Mouse (Mus musculus): Measurements from ENCODE around the gene Tsc22d2. TPM values are rescaled to one million over a fixed set of nuclear protein-coding genes. Genes with fewer than 3 reads are reported as not detected.

Tsc22d2 gene
- 10 to 100 TPM; 33.9 to 37.1 TPM for total RNA-seq (2021)
- long read RNA-seq, experiment 1, full-length matches to known transcripts = 8 of 8 reads
- long read RNA-seq, experiment 1, partial matches to known transcripts = 0 of 8 reads
- long read RNA-seq, experiment 1, other reads (novel, unspliced or antisense) = 0 of 8 reads
- long read RNA-seq, experiment 2, full-length matches to known transcripts = 3 of 4 reads
- long read RNA-seq, experiment 2, partial matches to known transcripts = 0 of 4 reads
- long read RNA-seq, experiment 2, other reads (novel, unspliced or antisense) = 1 of 4 reads

- peak; percentile 99 to 100 for DNase-seq
These were observed at the start of gene Tsc22d2 for GRCm38 (mm10) chr3:58414234-58414938. Tsc22d2 (plus strand) TSS chr3:58414715.

GRCm38 (mm10) chr3:58366756-58367155, 47.8 kb upstream of the Tsc22d2 start:
- DNase-seq = no peak

GRCm38 (mm10) chr3:58370811-58371210, 43.7 kb upstream of the Tsc22d2 start:
- no peak for DNase-seq

DNA sequence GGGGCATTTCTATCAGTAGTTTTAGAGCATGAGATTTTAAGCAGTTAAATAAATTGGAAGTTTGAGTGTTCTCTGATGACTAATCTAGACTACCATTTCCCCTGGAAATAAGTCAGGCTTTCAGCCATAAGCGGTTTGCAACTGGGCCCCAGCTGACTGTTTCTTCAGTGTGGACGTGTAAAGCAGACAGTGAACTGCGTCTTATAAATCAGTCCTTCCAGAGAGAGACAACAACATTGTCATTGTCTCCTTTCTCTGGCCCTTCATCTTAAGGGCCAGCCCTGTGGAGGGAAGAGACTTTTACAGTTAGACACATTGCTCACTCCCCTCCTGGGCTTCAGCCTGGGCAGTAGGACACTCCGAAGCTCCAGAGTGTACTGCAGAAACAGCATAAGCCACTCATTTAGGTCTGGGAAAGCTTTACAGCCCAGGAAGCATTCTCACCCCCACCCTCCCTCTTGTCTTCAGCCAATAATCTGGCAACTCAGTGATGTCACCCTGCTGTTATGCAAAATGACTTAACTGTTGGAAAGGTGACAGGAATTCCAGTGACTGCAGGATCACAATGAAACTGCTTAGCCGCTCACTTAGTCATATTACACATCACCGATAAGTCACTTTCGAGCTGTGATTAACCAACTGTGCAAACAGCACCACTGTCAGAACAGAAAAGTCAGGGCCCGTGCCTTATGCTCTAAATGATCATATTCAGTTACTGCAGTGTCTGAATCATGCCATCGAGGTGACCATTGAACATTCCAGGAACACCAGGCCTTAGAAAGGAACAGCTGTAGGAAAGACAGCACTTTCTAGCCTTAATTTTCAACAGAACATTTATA, 42.2 kb upstream of the Tsc22d2 start:
- peak; percentile 60 to 67 for DNase-seq

GRCm38 (mm10) chr3:58372905-58373208, 41.7 kb upstream of the Tsc22d2 start:
- no peak for DNase-seq

DNA sequence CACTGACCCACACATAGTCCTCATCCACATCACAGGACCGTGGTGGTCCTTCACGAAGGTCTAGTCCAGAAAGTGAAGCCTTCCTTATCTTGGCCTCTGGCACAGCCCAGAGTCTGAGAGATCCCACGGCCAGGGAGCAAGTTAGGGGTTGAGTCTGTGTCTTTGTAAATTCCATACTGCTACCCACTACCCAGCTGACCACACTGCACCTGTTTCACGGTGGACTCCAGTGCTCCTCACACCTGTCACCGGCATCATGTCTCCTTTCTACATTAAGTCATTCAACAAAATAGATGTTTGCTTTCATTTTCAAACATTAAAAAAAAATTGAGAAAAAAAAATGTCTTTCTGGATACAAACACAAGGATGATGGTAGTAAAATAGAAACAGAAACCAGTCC, 40.2 kb upstream of the Tsc22d2 start:
- no peak for DNase-seq

DNA sequence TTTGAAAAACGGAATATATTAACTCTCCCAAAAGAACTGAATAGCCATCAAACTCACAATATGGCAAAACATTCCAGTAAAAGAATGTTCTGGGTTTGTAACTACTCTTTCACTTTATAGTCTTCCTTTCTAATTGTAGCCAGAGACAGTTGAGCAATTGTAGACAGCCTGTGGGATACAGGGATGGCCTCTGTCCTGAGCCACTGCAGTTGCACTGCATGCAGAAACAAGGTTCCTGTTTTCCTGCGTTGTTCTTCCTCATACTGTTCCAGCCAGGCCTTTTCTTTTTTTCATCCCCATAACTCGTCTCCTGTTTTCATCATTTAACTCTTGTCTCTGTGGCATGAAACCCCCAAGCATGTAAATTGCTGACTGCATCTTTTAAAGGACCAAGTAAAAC, 37.8 kb upstream of the Tsc22d2 start:
- no peak for DNase-seq

- DNase-seq = no peak
These were observed 36.9 kb upstream of the Tsc22d2 start for GRCm38 (mm10) chr3:58377589-58378134.

GRCm38 (mm10) chr3:58382676-58383075, 31.8 kb upstream of the Tsc22d2 start:
- DNase-seq = no peak

DNA sequence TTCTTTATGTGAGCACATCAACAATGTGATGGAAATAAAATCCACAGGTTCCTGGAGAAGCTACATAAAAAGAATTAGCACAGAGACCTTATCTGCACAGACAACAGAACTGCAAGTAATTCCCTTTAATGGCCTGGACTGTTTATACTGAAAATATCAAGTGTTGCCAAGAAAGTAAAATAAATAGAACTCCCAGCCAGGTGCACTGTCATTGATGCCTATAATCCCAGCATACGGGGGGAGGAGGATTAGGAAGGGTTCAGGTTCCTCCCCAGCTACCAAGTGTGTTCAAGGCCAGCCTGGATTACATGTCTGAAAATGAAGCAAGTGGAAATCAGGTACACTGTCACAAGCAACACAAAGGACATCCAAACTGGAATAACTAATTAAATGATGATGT, 29.5 kb upstream of the Tsc22d2 start:
- DNase-seq = no peak

DNA sequence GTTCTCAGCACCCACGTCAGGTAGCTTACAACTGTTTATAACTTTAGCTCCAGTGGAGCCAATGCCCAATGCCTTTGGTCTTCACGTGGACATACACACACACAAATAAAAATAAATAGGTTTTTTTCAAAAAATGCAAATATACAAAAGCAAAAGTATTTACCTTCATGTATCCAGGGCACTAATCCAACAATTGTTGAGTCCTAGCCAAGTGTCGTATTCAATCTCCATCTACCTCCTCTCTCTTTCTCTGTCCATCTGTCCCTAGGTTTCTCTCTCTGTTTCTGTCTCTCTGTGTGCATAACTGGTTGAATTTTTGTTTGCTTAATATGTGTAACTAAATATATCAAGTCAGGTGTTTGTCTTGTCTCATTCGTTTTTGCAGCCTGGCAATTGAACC, 25.8 kb upstream of the Tsc22d2 start:
- DNase-seq = no peak

GRCm38 (mm10) chr3:58398541-58398940, 16.0 kb upstream of the Tsc22d2 start:
- DNase-seq = no peak

- DNase-seq = no peak
These were observed 14.6 kb upstream of the Tsc22d2 start for GRCm38 (mm10) chr3:58399931-58400330.

GRCm38 (mm10) chr3:58411669-58412068, 2.8 kb upstream of the Tsc22d2 start:
- DNase-seq = no peak

- no peak for DNase-seq
These were observed 844 bp upstream of the Tsc22d2 start for GRCm38 (mm10) chr3:58413671-58414070.

DNA sequence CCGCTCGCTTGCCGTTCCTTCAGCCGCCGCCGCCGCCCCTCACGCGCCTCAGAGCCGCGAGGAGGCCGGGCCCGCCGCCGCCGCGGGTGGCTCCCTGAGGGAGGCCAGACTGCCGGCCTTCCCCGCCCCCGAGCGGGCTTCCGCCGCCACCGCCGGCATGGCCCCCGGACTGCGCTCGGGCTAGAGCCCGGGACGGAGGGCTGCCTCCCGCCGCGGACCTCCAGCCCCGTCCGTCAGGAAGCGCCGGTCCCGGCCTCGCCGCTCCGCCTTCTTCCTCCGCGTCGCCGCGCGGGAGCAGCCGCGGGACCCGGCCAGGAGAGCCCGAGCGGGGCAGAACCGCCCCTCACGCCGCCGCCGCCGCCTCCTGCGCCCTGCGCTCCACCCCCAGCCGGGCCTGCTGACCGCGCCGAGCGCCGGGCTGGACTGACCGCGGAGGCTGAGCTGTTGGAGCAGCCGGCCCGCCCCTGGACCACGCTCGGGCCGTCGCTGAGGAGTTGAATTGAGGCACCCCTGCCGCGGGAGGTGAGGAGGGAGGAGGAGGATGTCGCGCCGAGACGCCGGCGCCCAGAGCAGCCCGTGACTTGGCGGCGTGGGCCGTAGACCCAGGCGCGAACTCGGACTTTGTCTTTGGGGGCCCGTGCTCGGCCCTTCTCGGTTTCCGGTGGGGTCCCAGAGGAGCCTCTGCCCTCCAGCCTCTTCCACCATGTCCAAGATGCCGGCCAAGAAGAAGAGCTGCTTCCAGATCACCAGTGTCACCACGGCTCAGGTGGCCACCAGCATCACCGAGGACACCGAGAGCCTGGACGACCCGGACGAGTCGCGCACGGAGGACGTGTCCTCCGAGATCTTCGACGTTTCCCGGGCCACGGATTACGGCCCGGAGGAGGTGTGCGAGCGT, 720 bp downstream of the Tsc22d2 start:
- DNase-seq = peak; percentile 89 to 92

- peak; percentile 82 to 87 for DNase-seq
These were observed 1.6 kb downstream of the Tsc22d2 start for GRCm38 (mm10) chr3:58415884-58416725.

DNA sequence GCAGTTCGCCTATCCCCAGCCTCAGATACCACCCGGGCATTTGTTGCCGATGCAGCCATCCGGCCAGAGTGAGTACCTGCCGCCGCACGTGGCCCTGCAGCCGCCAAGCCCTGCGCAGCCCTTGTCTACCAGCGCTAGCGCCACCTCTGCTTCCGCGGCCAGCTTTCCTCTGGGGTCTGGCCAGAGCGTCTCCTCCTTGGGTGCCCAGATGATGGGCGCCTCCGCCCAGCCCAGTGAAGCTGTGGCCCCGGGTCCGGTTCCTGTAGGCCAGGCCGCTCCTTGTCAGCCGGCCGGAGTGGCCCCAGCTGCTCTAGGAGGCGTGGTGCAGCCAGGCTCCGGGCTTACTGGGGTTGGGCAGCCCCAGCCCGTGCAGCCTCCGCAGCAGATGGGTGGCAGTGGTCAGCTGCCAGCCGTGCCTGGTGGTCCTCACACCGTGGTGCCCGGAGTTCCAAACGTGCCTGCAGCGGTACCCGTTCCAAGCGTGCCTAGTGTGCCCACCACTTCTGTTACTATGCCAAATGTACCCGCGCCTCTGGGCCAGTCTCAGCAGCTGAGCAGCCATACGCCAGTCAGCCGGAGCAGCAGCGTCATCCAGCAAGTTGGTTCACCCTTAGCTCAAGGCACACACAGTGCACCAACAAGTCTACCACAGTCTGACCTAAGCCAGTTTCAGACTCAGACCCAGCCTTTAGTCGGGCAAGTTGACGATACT, 2.4 kb downstream of the Tsc22d2 start:
- peak; percentile 58 to 66 for DNase-seq

DNA sequence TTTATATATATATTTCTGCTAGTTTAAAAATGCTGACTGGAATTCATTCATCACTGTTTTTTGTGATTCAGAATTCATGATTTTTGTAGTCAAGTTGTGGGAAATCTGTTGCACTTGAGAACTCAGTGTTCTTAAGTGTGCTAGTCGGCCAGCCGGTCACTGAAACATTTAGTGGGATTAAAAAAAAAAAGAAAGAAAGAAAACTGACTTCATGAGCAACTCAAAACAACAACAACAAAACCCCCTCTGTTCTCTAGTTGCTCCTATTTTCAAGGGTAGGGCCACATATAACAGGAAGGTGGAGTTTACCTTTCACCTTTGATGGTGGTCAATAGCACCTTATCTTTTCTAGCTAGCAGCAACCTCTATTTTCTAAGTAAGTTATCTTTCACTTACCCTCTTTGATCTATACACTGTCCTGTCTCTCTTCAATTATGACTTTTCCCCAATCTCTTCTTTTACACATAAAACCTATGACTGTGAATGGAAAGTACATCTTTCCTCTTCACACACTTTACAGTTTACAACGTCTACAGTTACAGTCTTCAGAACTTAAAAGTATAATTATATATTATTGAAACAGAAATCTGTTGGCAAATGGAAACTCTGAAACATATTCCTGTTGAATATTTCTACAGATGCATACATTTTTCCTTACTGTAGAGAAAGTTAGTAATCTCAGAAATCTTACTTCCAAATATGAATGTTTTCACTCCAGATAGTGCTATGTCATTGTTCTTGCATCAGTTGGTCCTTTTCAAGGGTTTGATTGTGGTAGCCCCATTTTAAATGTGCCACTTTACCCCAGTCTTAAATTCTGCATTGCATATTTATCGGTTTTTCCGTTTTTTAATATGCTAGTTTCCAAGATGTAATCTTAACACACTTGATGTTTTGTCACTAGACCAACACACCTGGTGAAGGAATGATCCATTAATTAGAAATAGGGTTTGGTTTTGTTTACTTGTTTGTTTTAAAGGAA, 4.5 kb downstream of the Tsc22d2 start:
- no peak for DNase-seq
